Mouse (Mus musculus): ENCODE data around the gene Tamm41. TPM values are rescaled to one million over a fixed set of nuclear protein-coding genes. Genes with fewer than 3 reads are reported as not detected.

Gene Tamm41
- polyA plus RNA-seq, 1 experiment from 2014 or later, result 55.1 TPM

- Histone ChIP-seq H3K27me3 (ENCODE audit: control insufficient read depth, insufficient read depth, low read length) (no peaks in the 10 kb centered on the region), H3K4me1 (ENCODE audit: control insufficient read depth, insufficient read depth, low read length) (peaks cover 8% of the 10 kb centered on the region), H3K9ac (replicated peaks; ENCODE audit: low read length) (no peak overlapping the region), H3K27ac (replicated peaks; ENCODE audit: low read depth, low read length) (no peak overlapping the region), H3K4me2 (ENCODE audit: low read length) (no peak overlapping the region), H3K4me3 (replicated peaks; ENCODE audit: low read depth, low read length) (no peak overlapping the region), H3K36me3 (ENCODE audit: control insufficient read depth, insufficient read depth, low read length) (peaks cover 48% of the 10 kb centered on the region), H3K9me3 (ENCODE audit: control insufficient read depth, low read length) (no peaks in the 10 kb centered on the region)
- 98% methylated on average over 5 of the region's 5 CpGs for WGBS
- no peak for ATAC-seq (ENCODE audit: low FRiP score, low TSS enrichment)
- DNase-seq, result no peak
These were observed 4.2 kb downstream of the Tamm41 start for GRCm38 (mm10) chr6:115033441-115033840.

GRCm38 (mm10) chr6:115030098-115030497, 7.6 kb downstream of the Tamm41 start:
- Histone ChIP-seq H3K36me3 (ENCODE audit: control insufficient read depth, insufficient read depth, low read length) (peaks cover 55% of the 10 kb centered on the region), H3K9ac (replicated peaks; ENCODE audit: low read length) (no peak overlapping the region), H3K4me2 (ENCODE audit: low read length) (no peak overlapping the region), H3K9me3 (ENCODE audit: control insufficient read depth, low read length) (no peaks in the 10 kb centered on the region), H3K27ac (replicated peaks; ENCODE audit: low read depth, low read length) (no peak overlapping the region), H3K27me3 (ENCODE audit: control insufficient read depth, insufficient read depth, low read length) (no peaks in the 10 kb centered on the region), H3K4me3 (replicated peaks; ENCODE audit: low read depth, low read length) (no peak overlapping the region), H3K4me1 (ENCODE audit: control insufficient read depth, insufficient read depth, low read length) (no peaks in the 10 kb centered on the region)
- 80% methylated on average over 2 of the region's 2 CpGs for WGBS
- peak; percentile 39 for DNase-seq
- no peak for ATAC-seq (ENCODE audit: low FRiP score, low TSS enrichment)

- Histone ChIP-seq H3K4me3 (replicated peaks; ENCODE audit: low read depth, low read length) (no peak overlapping the region), H3K4me1 (ENCODE audit: control insufficient read depth, insufficient read depth, low read length) (no peaks in the 10 kb centered on the region), H3K4me2 (ENCODE audit: low read length) (no peak overlapping the region), H3K36me3 (ENCODE audit: control insufficient read depth, insufficient read depth, low read length) (peaks cover 58% of the 10 kb centered on the region), H3K27ac (replicated peaks; ENCODE audit: low read depth, low read length) (no peak overlapping the region), H3K27me3 (ENCODE audit: control insufficient read depth, insufficient read depth, low read length) (no peaks in the 10 kb centered on the region), H3K9me3 (ENCODE audit: control insufficient read depth, low read length) (no peaks in the 10 kb centered on the region), H3K9ac (replicated peaks; ENCODE audit: low read length) (no peak overlapping the region)
- WGBS, result 87% methylated on average over 2 of the region's 2 CpGs
- DNase-seq, result peak; percentile 82
- ATAC-seq (ENCODE audit: low FRiP score, low TSS enrichment), result no peak
These were observed 8.4 kb downstream of the Tamm41 start for GRCm38 (mm10) chr6:115029248-115029647.

GRCm38 (mm10) chr6:115027485-115027992, 10.1 kb downstream of the Tamm41 start:
- no peaks in the 10 kb centered on the region for H3K27me3 ChIP-seq (ENCODE audit: control insufficient read depth, insufficient read depth, low read length)
- no peak for ATAC-seq (ENCODE audit: low FRiP score, low TSS enrichment)
- H3K9ac ChIP-seq (replicated peaks; ENCODE audit: low read length), result no peak overlapping the region
- peak; percentile 15 for DNase-seq
- WGBS, result 90% methylated on average over 14 of the region's 14 CpGs
- H3K4me3 ChIP-seq (replicated peaks; ENCODE audit: low read depth, low read length), result no peak overlapping the region
- H3K27ac ChIP-seq (replicated peaks; ENCODE audit: low read depth, low read length), result no peak overlapping the region
- H3K36me3 ChIP-seq (ENCODE audit: control insufficient read depth, insufficient read depth, low read length), result peaks cover 58% of the 10 kb centered on the region
- H3K4me2 ChIP-seq (ENCODE audit: low read length), result no peak overlapping the region
- no peaks in the 10 kb centered on the region for H3K4me1 ChIP-seq (ENCODE audit: control insufficient read depth, insufficient read depth, low read length)
- no peaks in the 10 kb centered on the region for H3K9me3 ChIP-seq (ENCODE audit: control insufficient read depth, low read length)

GRCm38 (mm10) chr6:115022876-115023275, 14.8 kb downstream of the Tamm41 start:
- Histone ChIP-seq H3K4me1 (ENCODE audit: control insufficient read depth, insufficient read depth, low read length) (no peaks in the 10 kb centered on the region), H3K27me3 (ENCODE audit: control insufficient read depth, insufficient read depth, low read length) (no peaks in the 10 kb centered on the region), H3K4me2 (ENCODE audit: low read length) (no peak overlapping the region), H3K36me3 (ENCODE audit: control insufficient read depth, insufficient read depth, low read length) (peaks cover 55% of the 10 kb centered on the region), H3K4me3 (replicated peaks; ENCODE audit: low read depth, low read length) (no peak overlapping the region), H3K27ac (replicated peaks; ENCODE audit: low read depth, low read length) (no peak overlapping the region), H3K9ac (replicated peaks; ENCODE audit: low read length) (no peak overlapping the region), H3K9me3 (ENCODE audit: control insufficient read depth, low read length) (no peaks in the 10 kb centered on the region)
- ATAC-seq (ENCODE audit: low FRiP score, low TSS enrichment), result no peak
- no peak for DNase-seq
- WGBS, result 92% methylated on average over 9 of the region's 9 CpGs

GRCm38 (mm10) chr6:115015461-115015860, 22.2 kb downstream of the Tamm41 start:
- Histone ChIP-seq H3K4me1 (ENCODE audit: control insufficient read depth, insufficient read depth, low read length) (no peaks in the 10 kb centered on the region), H3K4me3 (replicated peaks; ENCODE audit: low read depth, low read length) (no peak overlapping the region), H3K27me3 (ENCODE audit: control insufficient read depth, insufficient read depth, low read length) (no peaks in the 10 kb centered on the region), H3K27ac (replicated peaks; ENCODE audit: low read depth, low read length) (no peak overlapping the region), H3K4me2 (ENCODE audit: low read length) (no peak overlapping the region), H3K9ac (replicated peaks; ENCODE audit: low read length) (no peak overlapping the region), H3K36me3 (ENCODE audit: control insufficient read depth, insufficient read depth, low read length) (peaks cover 51% of the 10 kb centered on the region), H3K9me3 (ENCODE audit: control insufficient read depth, low read length) (no peaks in the 10 kb centered on the region)
- DNase-seq (no peak), ATAC-seq (ENCODE audit: low FRiP score, low TSS enrichment) (no peak)
- WGBS, result 94% methylated on average over 13 of the region's 13 CpGs

DNA sequence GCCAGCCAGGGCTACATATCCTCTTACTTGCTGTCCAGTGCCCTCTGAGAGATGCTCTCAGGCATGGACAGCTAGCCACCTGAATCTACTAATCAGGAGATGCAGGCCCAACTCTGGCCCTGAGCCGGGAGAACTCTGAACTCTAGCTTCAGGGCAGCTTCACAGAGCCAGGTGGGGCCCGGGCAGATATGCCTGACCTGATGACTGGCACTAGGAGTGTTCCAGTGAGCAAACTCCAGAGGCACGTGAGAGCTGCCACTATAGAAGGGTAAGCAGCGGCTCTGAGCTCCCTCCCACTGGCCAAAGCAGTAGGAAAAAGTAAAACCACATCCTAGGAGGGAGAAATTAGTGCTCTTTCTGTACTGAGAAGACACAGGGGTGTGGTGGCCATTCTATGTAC, 24.1 kb downstream of the Tamm41 start:
- Histone ChIP-seq H3K36me3 (ENCODE audit: control insufficient read depth, insufficient read depth, low read length) (peaks cover 56% of the 10 kb centered on the region), H3K4me2 (ENCODE audit: low read length) (no peak overlapping the region), H3K9ac (replicated peaks; ENCODE audit: low read length) (no peak overlapping the region), H3K27me3 (ENCODE audit: control insufficient read depth, insufficient read depth, low read length) (no peaks in the 10 kb centered on the region), H3K27ac (replicated peaks; ENCODE audit: low read depth, low read length) (no peak overlapping the region), H3K4me3 (replicated peaks; ENCODE audit: low read depth, low read length) (no peak overlapping the region), H3K4me1 (ENCODE audit: control insufficient read depth, insufficient read depth, low read length) (no peaks in the 10 kb centered on the region), H3K9me3 (ENCODE audit: control insufficient read depth, low read length) (no peaks in the 10 kb centered on the region)
- ATAC-seq (ENCODE audit: low FRiP score, low TSS enrichment) (no peak), DNase-seq (no peak)
- 86% methylated on average over 4 of the region's 4 CpGs for WGBS

DNA sequence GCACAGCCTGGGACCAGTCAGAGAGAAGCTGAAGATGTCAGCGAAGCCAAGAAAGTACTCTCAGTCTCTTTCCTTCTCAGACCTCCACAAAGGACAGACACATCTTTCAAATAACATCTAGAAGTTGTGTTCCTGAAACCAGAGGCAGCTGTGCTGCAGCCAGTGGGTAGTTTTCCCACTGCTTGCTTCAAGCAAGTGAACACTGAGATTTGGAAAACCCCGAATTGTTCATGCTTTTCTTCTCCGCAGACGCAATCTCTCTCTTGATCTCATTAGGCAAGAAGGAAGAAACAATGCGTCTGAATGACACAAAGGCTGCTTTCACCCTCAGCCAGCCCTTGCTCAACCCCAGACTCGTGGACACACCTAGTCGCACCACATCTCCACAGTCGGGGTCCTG, 25.9 kb downstream of the Tamm41 start:
- Histone ChIP-seq H3K9me3 (ENCODE audit: control insufficient read depth, low read length) (no peaks in the 10 kb centered on the region), H3K4me3 (replicated peaks; ENCODE audit: low read depth, low read length) (no peak overlapping the region), H3K27ac (replicated peaks; ENCODE audit: low read depth, low read length) (no peak overlapping the region), H3K9ac (replicated peaks; ENCODE audit: low read length) (no peak overlapping the region), H3K4me1 (ENCODE audit: control insufficient read depth, insufficient read depth, low read length) (0 out of 2 replicates have a peak, but pooled peaks cover 5% of the 10 kb centered on the region), H3K27me3 (ENCODE audit: control insufficient read depth, insufficient read depth, low read length) (no peaks in the 10 kb centered on the region), H3K36me3 (ENCODE audit: control insufficient read depth, insufficient read depth, low read length) (peaks cover 48% of the 10 kb centered on the region), H3K4me2 (ENCODE audit: low read length) (no peak overlapping the region)
- no peak for ATAC-seq (ENCODE audit: low FRiP score, low TSS enrichment)
- WGBS, result 89% methylated on average over 8 of the region's 8 CpGs
- DNase-seq, result no peak

GRCm38 (mm10) chr6:115010815-115011214, 26.9 kb downstream of the Tamm41 start:
- H3K36me3 ChIP-seq (ENCODE audit: control insufficient read depth, insufficient read depth, low read length), result peaks cover 42% of the 10 kb centered on the region
- no peaks in the 10 kb centered on the region for H3K9me3 ChIP-seq (ENCODE audit: control insufficient read depth, low read length)
- ATAC-seq (ENCODE audit: low FRiP score, low TSS enrichment), result no peak

More at GRCm38 (mm10) chr6:115010815-115011214, 26.9 kb downstream of the Tamm41 start:
- DNase-seq, result no peak
- Histone ChIP-seq H3K4me2 (ENCODE audit: low read length) (no peak overlapping the region), H3K4me1 (ENCODE audit: control insufficient read depth, insufficient read depth, low read length) (0 out of 2 replicates have a peak, but pooled peaks cover 5% of the 10 kb centered on the region), H3K4me3 (replicated peaks; ENCODE audit: low read depth, low read length) (no peak overlapping the region), H3K27ac (replicated peaks; ENCODE audit: low read depth, low read length) (no peak overlapping the region), H3K27me3 (ENCODE audit: control insufficient read depth, insufficient read depth, low read length) (no peaks in the 10 kb centered on the region), H3K9ac (replicated peaks; ENCODE audit: low read length) (no peak overlapping the region)
- 91% methylated on average over 9 of the region's 9 CpGs for WGBS

Measured in midbrain, embryonic 14.5 days (tissue).